Mouse (Mus musculus): ENCODE results near the gene Hhip. TPM values are rescaled to one million over a fixed set of nuclear protein-coding genes. Genes with fewer than 3 reads are reported as not detected.

The Hhip gene
- 13.2 and 13.6 TPM in 2 replicates for polyA plus RNA-seq (2015; fragmentation: Nextera tagmentation; extraction: Ambion mirVana)

GRCm38 (mm10) chr8:80057198-80058174 is at the start of gene Hhip:
Gene Hhip (minus strand): TSS chr8:80058006.
- ATAC-seq (ENCODE audit: insufficient number of reproducible peaks, low FRiP score, low TSS enrichment, low read depth), result peak; percentile 52; the same call in 1 of the 2 replicates
- Histone ChIP-seq H3K27ac (peak within 1 kb of the TSS; percentile 9; the same call in 1 of the 2 replicates), H3K4me2 (peak within 1 kb of the TSS; percentile 89), H3K27me3 (peaks cover 27% of the 10 kb centered on the region), H3K9me3 (no peaks in the 10 kb centered on the region), H3K4me3 (peak within 1 kb of the TSS; percentile 55), H3K9ac (peak within 1 kb of the TSS; percentile 56), H3K36me3 (no peaks in the 10 kb centered on the region), H3K4me1 (peaks cover 21% of the 10 kb centered on the region)
- WGBS, result 1% methylated on average over 39 of the region's 56 CpGs

GRCm38 (mm10) chr8:80087021-80087420 is 29.2 kb upstream of the Hhip start:
- 75% methylated on average over 2 of the region's 2 CpGs for WGBS
- H3K27me3 ChIP-seq, result no peaks in the 10 kb centered on the region
- no peak overlapping the region for H3K4me3 ChIP-seq
- H3K27ac ChIP-seq, result no peak overlapping the region
- no peaks in the 10 kb centered on the region for H3K36me3 ChIP-seq
- no peaks in the 10 kb centered on the region for H3K4me1 ChIP-seq
- H3K9ac ChIP-seq, result no peak overlapping the region
- no peak overlapping the region for H3K4me2 ChIP-seq
- ATAC-seq (ENCODE audit: insufficient number of reproducible peaks, low FRiP score, low TSS enrichment, low read depth), result no peak
- H3K9me3 ChIP-seq, result no peaks in the 10 kb centered on the region

GRCm38 (mm10) chr8:80058193-80058592 is 387 bp upstream of the Hhip start:
- Histone ChIP-seq H3K9ac (no peak overlapping the region), H3K4me1 (peaks cover 21% of the 10 kb centered on the region), H3K4me3 (peak overlapping the region; percentile 55), H3K4me2 (peak overlapping the region; percentile 89), H3K27me3 (peaks cover 27% of the 10 kb centered on the region), H3K9me3 (no peaks in the 10 kb centered on the region), H3K36me3 (no peaks in the 10 kb centered on the region), H3K27ac (no peak overlapping the region)
- 0 out of 2 replicates have a peak, but pooled peaks have one; percentile 19 for ATAC-seq (ENCODE audit: insufficient number of reproducible peaks, low FRiP score, low TSS enrichment, low read depth)
- 2% methylated on average over 8 of the region's 12 CpGs for WGBS

DNA sequence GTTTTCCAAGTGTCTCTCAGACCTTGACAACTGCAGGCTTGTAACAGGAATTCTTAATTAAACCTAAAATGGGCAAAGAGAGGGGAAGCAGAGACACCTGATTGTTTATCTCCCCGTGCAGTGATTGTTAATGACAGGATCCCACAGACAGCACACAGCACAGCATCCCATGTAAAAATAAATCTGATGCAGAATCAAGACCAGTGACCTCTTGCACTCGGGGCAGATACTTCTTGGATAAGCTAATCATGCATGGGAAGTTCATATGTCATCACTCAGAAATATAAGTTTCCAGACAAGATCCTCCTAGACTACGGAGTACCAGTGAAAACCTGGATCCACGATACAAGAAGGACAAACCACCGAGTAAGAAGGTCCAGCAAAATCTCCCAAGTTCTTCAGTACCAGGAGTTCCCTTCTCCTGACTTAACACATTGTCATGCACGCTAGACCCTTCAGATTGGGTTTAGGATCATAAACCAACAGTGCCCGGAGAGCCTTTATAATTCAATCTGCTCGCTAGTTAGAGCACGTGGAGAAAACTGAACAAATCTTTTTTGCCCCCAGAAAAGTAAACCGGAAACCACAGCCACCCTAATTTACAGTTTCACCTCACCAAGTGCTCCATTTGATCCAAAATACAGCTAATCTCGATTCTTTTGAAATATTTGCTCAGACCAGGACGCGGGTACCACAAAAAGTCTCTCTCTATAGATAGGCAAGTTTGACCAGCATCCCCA is 1.3 kb downstream of the Hhip start:
- no peaks in the 10 kb centered on the region for H3K9me3 ChIP-seq
- H3K4me3 ChIP-seq, result peak overlapping the region; percentile 55
- peak overlapping the region; percentile 9; the same call in 1 of the 2 replicates for H3K27ac ChIP-seq
- no peak for ATAC-seq (ENCODE audit: insufficient number of reproducible peaks, low FRiP score, low TSS enrichment, low read depth)
- peaks cover 27% of the 10 kb centered on the region for H3K27me3 ChIP-seq
- H3K4me1 ChIP-seq, result peaks cover 21% of the 10 kb centered on the region
- WGBS, result 14% methylated on average over 13 of the region's 13 CpGs
- peak overlapping the region; percentile 89 for H3K4me2 ChIP-seq
- H3K9ac ChIP-seq, result peak overlapping the region; percentile 56
- no peaks in the 10 kb centered on the region for H3K36me3 ChIP-seq

DNA sequence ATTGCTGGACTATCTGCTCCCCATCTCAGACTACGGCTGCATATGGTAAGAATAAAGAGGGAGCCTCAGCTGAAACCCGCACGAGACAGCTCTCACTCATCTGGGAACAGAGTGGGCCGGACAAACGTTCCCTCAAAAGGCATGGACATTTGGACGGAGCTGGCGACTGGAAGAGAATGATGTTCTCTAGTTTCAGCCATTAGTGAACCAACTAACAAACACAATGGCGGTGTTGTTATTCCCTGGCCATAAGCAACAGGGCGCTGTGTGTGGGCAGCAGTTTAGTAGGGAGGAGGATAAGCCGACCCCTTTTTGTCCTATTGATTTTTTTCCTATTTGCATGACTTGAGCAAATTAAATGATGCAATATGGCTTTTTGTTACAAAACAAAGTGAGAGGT is 2.0 kb downstream of the Hhip start:
- Histone ChIP-seq H3K27me3 (peaks cover 27% of the 10 kb centered on the region), H3K9me3 (no peaks in the 10 kb centered on the region), H3K4me1 (peaks cover 21% of the 10 kb centered on the region), H3K4me3 (peak overlapping the region; percentile 55), H3K4me2 (peak overlapping the region; percentile 89), H3K36me3 (no peaks in the 10 kb centered on the region), H3K27ac (no peak overlapping the region), H3K9ac (no peak overlapping the region)
- no peak for ATAC-seq (ENCODE audit: insufficient number of reproducible peaks, low FRiP score, low TSS enrichment, low read depth)
- 12% methylated on average over 10 of the region's 10 CpGs for WGBS

DNA sequence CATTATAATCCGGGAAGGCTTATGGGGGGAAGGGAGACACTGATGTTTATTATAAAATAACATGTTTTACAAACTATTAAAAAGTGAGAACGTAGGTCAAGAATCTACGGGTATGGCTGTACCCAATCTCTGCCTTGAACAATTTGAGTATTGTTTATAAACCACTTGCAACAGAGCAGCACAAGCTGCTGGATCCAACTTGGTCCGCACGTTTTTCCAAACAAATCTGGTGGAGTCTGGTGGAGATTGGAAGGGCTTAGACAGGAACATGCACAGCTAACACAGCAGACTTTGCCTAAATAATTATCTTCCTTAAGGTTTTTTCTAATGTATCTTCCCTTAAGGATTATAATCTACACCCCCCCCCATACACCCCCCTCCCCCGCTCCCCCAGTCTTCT is 2.7 kb downstream of the Hhip start:
- no peak overlapping the region for H3K27ac ChIP-seq
- no peak for ATAC-seq (ENCODE audit: insufficient number of reproducible peaks, low FRiP score, low TSS enrichment, low read depth)
- H3K9me3 ChIP-seq, result no peaks in the 10 kb centered on the region
- no peak overlapping the region for H3K9ac ChIP-seq
- 40% methylated on average over 6 of the region's 6 CpGs for WGBS
- peaks cover 21% of the 10 kb centered on the region for H3K4me1 ChIP-seq
- H3K36me3 ChIP-seq, result no peaks in the 10 kb centered on the region
- H3K4me2 ChIP-seq, result peak overlapping the region; percentile 89
- H3K27me3 ChIP-seq, result peaks cover 24% of the 10 kb centered on the region
- H3K4me3 ChIP-seq, result peak overlapping the region; percentile 55

- peaks cover 21% of the 10 kb centered on the region for H3K4me1 ChIP-seq
- no peaks in the 10 kb centered on the region for H3K36me3 ChIP-seq
- H3K4me2 ChIP-seq, result no peak overlapping the region
- H3K27me3 ChIP-seq, result peaks cover 21% of the 10 kb centered on the region
- H3K27ac ChIP-seq, result no peak overlapping the region
- no peak overlapping the region for H3K4me3 ChIP-seq
- H3K9ac ChIP-seq, result no peak overlapping the region
- 41% methylated on average over 4 of the region's 4 CpGs for WGBS
- no peaks in the 10 kb centered on the region for H3K9me3 ChIP-seq
- no peak for ATAC-seq (ENCODE audit: insufficient number of reproducible peaks, low FRiP score, low TSS enrichment, low read depth)
These were observed 3.6 kb downstream of the Hhip start for GRCm38 (mm10) chr8:80054216-80054615.

DNA sequence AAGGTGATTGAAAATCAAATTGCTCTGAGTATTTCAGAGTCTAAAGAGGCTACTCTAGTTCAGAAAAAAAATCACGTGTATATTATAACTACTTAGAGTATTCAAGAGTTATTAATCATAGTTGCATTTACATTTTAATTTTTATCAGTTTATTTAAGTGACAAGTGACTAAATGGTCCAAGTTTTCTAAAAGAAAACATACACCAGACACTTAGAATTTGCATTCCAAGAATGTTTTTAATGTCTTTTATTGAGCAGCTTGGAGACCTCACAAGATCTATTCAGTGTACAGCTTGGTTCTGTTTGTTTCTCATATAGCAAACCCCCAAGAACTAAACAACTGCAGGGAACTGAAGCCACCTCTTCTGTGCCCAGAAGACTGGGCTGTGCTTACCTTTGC is 5.0 kb downstream of the Hhip start:
- H3K27me3 ChIP-seq, result peaks cover 15% of the 10 kb centered on the region
- no peak overlapping the region for H3K4me3 ChIP-seq
- H3K9me3 ChIP-seq, result no peaks in the 10 kb centered on the region
- no peak overlapping the region for H3K27ac ChIP-seq
- H3K4me2 ChIP-seq, result no peak overlapping the region
- H3K36me3 ChIP-seq, result no peaks in the 10 kb centered on the region
- peaks cover 17% of the 10 kb centered on the region for H3K4me1 ChIP-seq
- 71% methylated on average over 1 of the region's 1 CpGs for WGBS
- H3K9ac ChIP-seq, result no peak overlapping the region
- ATAC-seq (ENCODE audit: insufficient number of reproducible peaks, low FRiP score, low TSS enrichment, low read depth), result no peak

GRCm38 (mm10) chr8:80051494-80051893 is 6.3 kb downstream of the Hhip start:
- Histone ChIP-seq H3K9me3 (no peaks in the 10 kb centered on the region), H3K27me3 (0 out of 2 replicates have a peak, but pooled peaks cover 3% of the 10 kb centered on the region), H3K4me1 (0 out of 2 replicates have a peak, but pooled peaks cover 5% of the 10 kb centered on the region), H3K36me3 (no peaks in the 10 kb centered on the region), H3K27ac (no peak overlapping the region), H3K9ac (no peak overlapping the region), H3K4me3 (no peak overlapping the region), H3K4me2 (no peak overlapping the region)
- WGBS, result 51% methylated on average over 5 of the region's 5 CpGs
- ATAC-seq (ENCODE audit: insufficient number of reproducible peaks, low FRiP score, low TSS enrichment, low read depth), result no peak

- ATAC-seq (ENCODE audit: insufficient number of reproducible peaks, low FRiP score, low TSS enrichment, low read depth), result no peak
- H3K27me3 ChIP-seq, result no peaks in the 10 kb centered on the region
- no peaks in the 10 kb centered on the region for H3K9me3 ChIP-seq
- H3K36me3 ChIP-seq, result no peaks in the 10 kb centered on the region
- no peaks in the 10 kb centered on the region for H3K4me1 ChIP-seq
- 68% methylated on average over 15 of the region's 15 CpGs for WGBS
- no peak overlapping the region for H3K27ac ChIP-seq
- no peak overlapping the region for H3K4me3 ChIP-seq
- no peak overlapping the region for H3K4me2 ChIP-seq
- no peak overlapping the region for H3K9ac ChIP-seq
These were observed 8.4 kb downstream of the Hhip start for GRCm38 (mm10) chr8:80049256-80050005.

DNA sequence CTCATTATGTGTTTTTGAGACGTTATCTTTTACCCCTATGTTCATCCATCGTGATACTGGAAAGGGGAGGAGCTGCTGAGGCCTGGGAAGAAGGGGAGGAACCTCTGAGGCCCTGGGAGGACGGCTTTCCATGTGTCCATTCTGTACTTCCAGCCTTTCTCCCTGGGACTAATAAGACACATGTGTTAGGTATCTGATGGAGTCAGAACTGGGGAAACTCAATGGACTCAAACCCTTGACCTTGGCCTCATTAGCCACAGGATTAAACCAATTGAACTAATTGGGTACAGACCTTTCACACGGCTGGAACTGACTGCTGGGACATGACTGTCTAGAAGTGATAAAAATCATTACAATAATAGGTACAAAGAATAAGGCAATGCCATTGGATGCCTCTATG is 9.6 kb downstream of the Hhip start:
- ATAC-seq (ENCODE audit: insufficient number of reproducible peaks, low FRiP score, low TSS enrichment, low read depth), result no peak
- Histone ChIP-seq H3K27ac (no peak overlapping the region), H3K4me3 (no peak overlapping the region), H3K36me3 (no peaks in the 10 kb centered on the region), H3K9me3 (no peaks in the 10 kb centered on the region), H3K4me2 (no peak overlapping the region), H3K27me3 (no peaks in the 10 kb centered on the region), H3K4me1 (no peaks in the 10 kb centered on the region), H3K9ac (no peak overlapping the region)
- WGBS, result 49% methylated on average over 4 of the region's 4 CpGs

Measured in limb, embryonic 15.5 days (tissue).